In the genomic region with DNA sequence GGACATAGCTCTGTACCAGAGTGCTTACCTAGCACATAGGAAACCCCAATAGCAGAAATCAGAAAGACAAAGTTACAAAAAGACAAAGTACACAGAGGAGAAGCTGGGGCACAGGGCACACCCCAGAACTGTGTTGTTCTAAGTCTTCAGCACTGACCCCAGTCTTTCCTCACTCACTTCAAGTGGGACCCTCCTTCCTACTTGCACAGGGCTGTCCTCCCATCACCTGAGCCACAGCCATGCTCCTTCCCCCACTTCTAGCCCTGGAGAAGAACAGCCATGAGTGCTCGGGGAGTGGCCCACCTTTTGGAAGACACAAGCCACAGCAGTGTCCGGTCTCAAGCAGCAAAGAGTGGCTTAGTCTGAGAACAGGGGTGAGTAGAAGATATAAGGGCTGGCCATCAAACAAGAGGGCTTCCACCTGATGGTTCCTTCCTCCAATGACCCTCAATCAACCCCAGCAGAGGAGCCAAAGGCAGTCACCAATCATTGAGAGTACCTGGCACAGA, we compare ENCODE assay signal across 8 mouse cellular contexts. TPM values are rescaled to one million over a fixed set of nuclear protein-coding genes. Genes with fewer than 3 reads are reported as not detected.
DNase-seq lines count a peak whose midpoint lies in the region; ATAC-seq and TF ChIP-seq lines count a peak whose summit lies in the region.

Gene Dnmt1, minus strand, starts transcription at position 459 of the 509 bp plus-strand sequence.

- no peaks in the 10 kb centered on the region; the same call in 1 of the 2 replicates for H3K27me3 ChIP-seq in cerebellum, adult 2 months (ENCODE audit: control insufficient read depth, insufficient read depth, low read length)
- H3K27me3 ChIP-seq in ES-Bruce4 (ENCODE audit: control insufficient read depth, insufficient read depth, low read length, poor library complexity, severe bottlenecking) = no peaks in the 10 kb centered on the region
- H3K27me3 ChIP-seq in forebrain, embryonic 12.5 days = 0 out of 2 replicates have a peak, but pooled peaks cover 3% of the 10 kb centered on the region
- H3K27me3 ChIP-seq in hindbrain, embryonic 15.5 days = no peaks in the 10 kb centered on the region
- H3K27me3 ChIP-seq in liver, postnatal 0 days (ENCODE audit: insufficient read depth, low read length) = no peaks in the 10 kb centered on the region

- no peak for DNase-seq in cerebellum, adult 2 months
- DNase-seq in cerebellum, adult 9-10 months = no peak
- DNase-seq in liver, postnatal 0 days = no peak
- DNase-seq in thymus, postnatal 10 days (ENCODE audit: low spot score in 2 of 2) = no peak
- DNase-seq in right cerebral cortex, adult 2 months (ENCODE audit: low spot score in 2 of 2) = no peak

- WGBS in cerebellum, adult 2 months = 85% methylated on average over 2 of the region's 2 CpGs
- 94% methylated on average over 2 of the region's 2 CpGs for WGBS in forebrain, embryonic 12.5 days
- 91% methylated on average over 2 of the region's 2 CpGs for WGBS in hindbrain, embryonic 15.5 days
- 86% methylated on average over 2 of the region's 2 CpGs for WGBS in liver, postnatal 0 days (ENCODE audit: insufficient replicate concordance)

- H3K27ac ChIP-seq in cerebellum, adult 2 months (ENCODE audit: insufficient read depth, low read length) = no peak within 1 kb of the TSS
- H3K27ac ChIP-seq in ES-Bruce4 (ENCODE audit: insufficient read depth, low read length) = no peak within 1 kb of the TSS
- H3K27ac ChIP-seq in forebrain, embryonic 12.5 days = no peak within 1 kb of the TSS
- no peak within 1 kb of the TSS for H3K27ac ChIP-seq in hindbrain, embryonic 15.5 days (replicated peaks)
- no peak within 1 kb of the TSS for H3K27ac ChIP-seq in liver, postnatal 0 days (ENCODE audit: low read depth)

- H3K4me3 ChIP-seq in cerebellum, adult 2 months (replicated peaks; ENCODE audit: insufficient read depth, low read depth, low read length) = no peak within 1 kb of the TSS
- no peak within 1 kb of the TSS for H3K4me3 ChIP-seq in ES-Bruce4 (ENCODE audit: low read depth, low read length)
- no peak within 1 kb of the TSS for H3K4me3 ChIP-seq in forebrain, embryonic 12.5 days (replicated peaks)
- H3K4me3 ChIP-seq in hindbrain, embryonic 15.5 days = no peak within 1 kb of the TSS
- no peak within 1 kb of the TSS for H3K4me3 ChIP-seq in liver, postnatal 0 days (ENCODE audit: low read depth, low read length)

- no peak for ATAC-seq in forebrain, embryonic 12.5 days (ENCODE audit: low FRiP score)
- ATAC-seq in hindbrain, embryonic 15.5 days (ENCODE audit: low FRiP score, low read depth) = no peak
- no peak for ATAC-seq in liver, postnatal 0 days

- H3K36me3 ChIP-seq in ES-Bruce4 (ENCODE audit: control insufficient read depth, insufficient read depth, low read length, poor library complexity, severe bottlenecking) = no peaks in the 10 kb centered on the region
- no peaks in the 10 kb centered on the region for H3K36me3 ChIP-seq in forebrain, embryonic 12.5 days (replicated peaks)
- no peaks in the 10 kb centered on the region for H3K36me3 ChIP-seq in hindbrain, embryonic 15.5 days
- H3K36me3 ChIP-seq in liver, postnatal 0 days (replicated peaks; ENCODE audit: insufficient read depth, low read length) = no peaks in the 10 kb centered on the region

- TF ChIP-seq EP300 in ES-Bruce4 (IDR thresholded peaks at IDR 0.05; ENCODE audit: insufficient read depth, low read depth, low read length) = no peak
- TF ChIP-seq EP300 in liver, postnatal 0 days (IDR thresholded peaks at IDR 0.05; ENCODE audit: low read depth) = no peak

- H3K9ac ChIP-seq in ES-Bruce4 (ENCODE audit: low read depth, poor library complexity, severe bottlenecking) = no peak within 1 kb of the TSS
- no peak within 1 kb of the TSS for H3K9ac ChIP-seq in forebrain, embryonic 12.5 days
- no peak within 1 kb of the TSS for H3K9ac ChIP-seq in hindbrain, embryonic 15.5 days
- H3K9ac ChIP-seq in liver, postnatal 0 days (replicated peaks) = no peak within 1 kb of the TSS

- TF ChIP-seq CTCF in cerebellum, adult 2 months (IDR thresholded peaks at IDR 0.05; ENCODE audit: borderline replicate concordance, insufficient read depth, low read depth, low read length) = no peak
- no peak for TF ChIP-seq CTCF in ES-Bruce4 (IDR thresholded peaks at IDR 0.05; ENCODE audit: low read depth, low read length)
- TF ChIP-seq CTCF in liver, postnatal 0 days (IDR thresholded peaks at IDR 0.05; ENCODE audit: low read depth) = no peak

- H3K4me1 ChIP-seq in cerebellum, adult 2 months (ENCODE audit: control insufficient read depth, insufficient read depth, low read length) = no peaks in the 10 kb centered on the region
- peaks cover 2% of the 10 kb centered on the region for H3K4me1 ChIP-seq in ES-Bruce4 (ENCODE audit: control insufficient read depth, insufficient read depth, low read length)
- no peaks in the 10 kb centered on the region for H3K4me1 ChIP-seq in forebrain, embryonic 12.5 days
- no peaks in the 10 kb centered on the region for H3K4me1 ChIP-seq in hindbrain, embryonic 15.5 days (replicated peaks)
- H3K4me1 ChIP-seq in liver, postnatal 0 days (ENCODE audit: insufficient read depth) = no peaks in the 10 kb centered on the region

- no peaks in the 10 kb centered on the region for H3K9me3 ChIP-seq in ES-Bruce4 (replicated peaks; ENCODE audit: control insufficient read depth, insufficient read depth, low read length, poor library complexity, severe bottlenecking)
- no peaks in the 10 kb centered on the region for H3K9me3 ChIP-seq in forebrain, embryonic 12.5 days
- H3K9me3 ChIP-seq in hindbrain, embryonic 15.5 days = no peaks in the 10 kb centered on the region
- no peaks in the 10 kb centered on the region for H3K9me3 ChIP-seq in liver, postnatal 0 days (ENCODE audit: low read length)

- H3K4me2 ChIP-seq in forebrain, embryonic 12.5 days = no peak within 1 kb of the TSS
- no peak within 1 kb of the TSS for H3K4me2 ChIP-seq in hindbrain, embryonic 15.5 days
- H3K4me2 ChIP-seq in liver, postnatal 0 days (ENCODE audit: low read depth, low read length) = no peak within 1 kb of the TSS

- TF ChIP-seq POLR2A in cerebellum, adult 2 months (IDR thresholded peaks at IDR 0.05; ENCODE audit: borderline replicate concordance, insufficient read depth, low read length) = no peak
- TF ChIP-seq POLR2A in ES-Bruce4 (IDR thresholded peaks at IDR 0.05; ENCODE audit: insufficient read depth, low read length) = no peak

RNA-seq across cellular contexts. Expression of gene Dnmt1, which starts in this region (rescaled TPM):
- polyA plus RNA-seq in cerebellum, adult 2 months (2012; rRNA removed) = 45.0 and 45.3 TPM in 2 replicates
- polyA plus RNA-seq in ES-Bruce4 (2011; ENCODE audit: insufficient read depth, insufficient read length, low read depth, missing spikeins) = 115 and 120 TPM in 2 replicates
- 134 and 153 TPM in 2 replicates for polyA plus RNA-seq in forebrain, embryonic 12.5 days (2016; fragmentation: Nextera tagmentation; extraction: Ambion mirVana)
- polyA plus RNA-seq in hindbrain, embryonic 15.5 days (2015; fragmentation: Nextera tagmentation; extraction: Ambion mirVana) = 60.5 and 63.9 TPM in 2 replicates
- 20.3 and 24.5 TPM in 2 replicates for polyA plus RNA-seq in liver, postnatal 0 days (2015; fragmentation: Nextera tagmentation; extraction: Ambion mirVana)
